Mouse (Mus musculus): ENCODE measurements around the gene Gfap. TPM values are rescaled to one million over a fixed set of nuclear protein-coding genes. Genes with fewer than 3 reads are reported as not detected.

Gfap gene
- polyA plus RNA-seq (2015; fragmentation: Nextera tagmentation; extraction: Ambion mirVana), result 0.14 and 0.25 TPM in 2 replicates

- Histone ChIP-seq H3K27ac (no peak within 1 kb of the TSS), H3K36me3 (replicated peaks) (no peaks in the 10 kb centered on the region), H3K9me3 (no peaks in the 10 kb centered on the region), H3K27me3 (replicated peaks) (no peaks in the 10 kb centered on the region), H3K4me3 (no peak within 1 kb of the TSS), H3K4me2 (no peak within 1 kb of the TSS), H3K4me1 (no peaks in the 10 kb centered on the region), H3K9ac (no peak within 1 kb of the TSS)
- ATAC-seq (replicated peaks), result 0 out of 2 replicates have a peak, but pooled peaks have one; percentile 30
- 14% methylated on average over 7 of the region's 7 CpGs for WGBS
Measured at GRCm38 (mm10) chr11:102900763-102901162, at the start of gene Gfap. Gene Gfap (minus strand): TSS chr11:102900912.

- ATAC-seq (replicated peaks), result no peak
- Histone ChIP-seq H3K9me3 (no peaks in the 10 kb centered on the region), H3K36me3 (replicated peaks) (no peaks in the 10 kb centered on the region), H3K4me1 (peaks cover 46% of the 10 kb centered on the region), H3K9ac (peak overlapping the region; percentile 26), H3K27me3 (replicated peaks) (peaks cover 70% of the 10 kb centered on the region), H3K4me3 (peak overlapping the region; percentile 34), H3K4me2 (peak overlapping the region; percentile 61), H3K27ac (no peak overlapping the region)
- 2% methylated on average over 51 of the region's 51 CpGs for WGBS
Measured at GRCm38 (mm10) chr11:102948043-102948961, 47.6 kb upstream of the Gfap start.

- H3K4me1 ChIP-seq, result peaks cover 40% of the 10 kb centered on the region
- no peak overlapping the region for H3K27ac ChIP-seq
- H3K4me3 ChIP-seq, result peak overlapping the region; percentile 40
- no peaks in the 10 kb centered on the region for H3K36me3 ChIP-seq (replicated peaks)
- no peak overlapping the region for H3K9ac ChIP-seq
- peaks cover 81% of the 10 kb centered on the region for H3K27me3 ChIP-seq (replicated peaks)
- H3K9me3 ChIP-seq, result no peaks in the 10 kb centered on the region
- 6% methylated on average over 8 of the region's 8 CpGs for WGBS
- H3K4me2 ChIP-seq, result peak overlapping the region; percentile 59
- no peak for ATAC-seq (replicated peaks)
Measured at GRCm38 (mm10) chr11:102946992-102947343, 46.3 kb upstream of the Gfap start.

- H3K27ac ChIP-seq, result no peak within 1 kb of the TSS
- under 1% methylated on average over 69 of the region's 87 CpGs for WGBS
- peaks cover 40% of the 10 kb centered on the region for H3K4me1 ChIP-seq
- H3K9me3 ChIP-seq, result no peaks in the 10 kb centered on the region
- peak; percentile 74 for ATAC-seq (replicated peaks)
- peak within 1 kb of the TSS; percentile 40 for H3K4me3 ChIP-seq
- H3K27me3 ChIP-seq (replicated peaks), result peaks cover 77% of the 10 kb centered on the region
- H3K4me2 ChIP-seq, result peak within 1 kb of the TSS; percentile 59
- peak within 1 kb of the TSS; percentile 27; the same call in 1 of the 2 replicates for H3K9ac ChIP-seq
- H3K36me3 ChIP-seq (replicated peaks), result no peaks in the 10 kb centered on the region
Measured at GRCm38 (mm10) chr11:102946265-102946991, 45.7 kb upstream of the Gfap start, which contains the start of gene C1ql1. Gene C1ql1 (minus strand): TSS chr11:102946688.

GRCm38 (mm10) chr11:102945306-102946264 is 44.9 kb upstream of the Gfap start:
- 2% methylated on average over 54 of the region's 54 CpGs for WGBS
- Histone ChIP-seq H3K9me3 (no peaks in the 10 kb centered on the region), H3K4me1 (peaks cover 40% of the 10 kb centered on the region), H3K9ac (no peak overlapping the region), H3K4me3 (peak overlapping the region; percentile 40), H3K36me3 (replicated peaks) (no peaks in the 10 kb centered on the region), H3K4me2 (peak overlapping the region; percentile 59), H3K27me3 (replicated peaks) (peaks cover 73% of the 10 kb centered on the region), H3K27ac (no peak overlapping the region)
- ATAC-seq (replicated peaks), result peak; percentile 21; the same call in 1 of the 2 replicates

GRCm38 (mm10) chr11:102941236-102941635 is 40.5 kb upstream of the Gfap start:
- Histone ChIP-seq H3K9ac (no peak overlapping the region), H3K4me1 (peaks cover 34% of the 10 kb centered on the region), H3K4me3 (no peak overlapping the region), H3K27me3 (replicated peaks) (peaks cover 40% of the 10 kb centered on the region), H3K27ac (no peak overlapping the region), H3K36me3 (replicated peaks) (no peaks in the 10 kb centered on the region), H3K9me3 (no peaks in the 10 kb centered on the region), H3K4me2 (no peak overlapping the region)
- ATAC-seq (replicated peaks), result no peak
- 62% methylated on average over 6 of the region's 6 CpGs for WGBS

- Histone ChIP-seq H3K4me1 (peaks cover 19% of the 10 kb centered on the region), H3K4me3 (no peak overlapping the region), H3K36me3 (replicated peaks) (no peaks in the 10 kb centered on the region), H3K4me2 (peak overlapping the region; percentile 25; the same call in 1 of the 2 replicates), H3K27ac (no peak overlapping the region), H3K9me3 (no peaks in the 10 kb centered on the region), H3K27me3 (replicated peaks) (peaks cover 20% of the 10 kb centered on the region), H3K9ac (no peak overlapping the region)
- 41% methylated on average over 13 of the region's 13 CpGs for WGBS
- 0 out of 2 replicates have a peak, but pooled peaks have one; percentile 20 for ATAC-seq (replicated peaks)
Measured at GRCm38 (mm10) chr11:102939024-102939675, 38.4 kb upstream of the Gfap start.

GRCm38 (mm10) chr11:102937529-102938182 is 36.9 kb upstream of the Gfap start:
- H3K4me1 ChIP-seq, result peaks cover 19% of the 10 kb centered on the region
- 49% methylated on average over 3 of the region's 3 CpGs for WGBS
- H3K9me3 ChIP-seq, result no peaks in the 10 kb centered on the region
- ATAC-seq (replicated peaks), result 0 out of 2 replicates have a peak, but pooled peaks have one; percentile 24
- no peak overlapping the region for H3K4me2 ChIP-seq
- no peaks in the 10 kb centered on the region for H3K36me3 ChIP-seq (replicated peaks)
- H3K27me3 ChIP-seq (replicated peaks), result peaks cover 5% of the 10 kb centered on the region
- H3K27ac ChIP-seq, result no peak overlapping the region
- H3K4me3 ChIP-seq, result no peak overlapping the region
- H3K9ac ChIP-seq, result no peak overlapping the region

GRCm38 (mm10) chr11:102936272-102936671 is 35.6 kb upstream of the Gfap start:
- no peak overlapping the region for H3K9ac ChIP-seq
- H3K9me3 ChIP-seq, result no peaks in the 10 kb centered on the region
- H3K4me2 ChIP-seq, result no peak overlapping the region
- ATAC-seq (replicated peaks), result no peak
- H3K4me1 ChIP-seq, result peaks cover 19% of the 10 kb centered on the region
- no peak overlapping the region for H3K27ac ChIP-seq
- 58% methylated on average over 4 of the region's 4 CpGs for WGBS
- H3K36me3 ChIP-seq (replicated peaks), result no peaks in the 10 kb centered on the region
- no peaks in the 10 kb centered on the region for H3K27me3 ChIP-seq (replicated peaks)
- no peak overlapping the region for H3K4me3 ChIP-seq

- no peaks in the 10 kb centered on the region for H3K36me3 ChIP-seq (replicated peaks)
- ATAC-seq (replicated peaks), result no peak
Measured at GRCm38 (mm10) chr11:102930672-102931071, 30.0 kb upstream of the Gfap start.

More at GRCm38 (mm10) chr11:102930672-102931071, 30.0 kb upstream of the Gfap start:
- no peaks in the 10 kb centered on the region for H3K9me3 ChIP-seq
- H3K4me2 ChIP-seq, result no peak overlapping the region
- H3K9ac ChIP-seq, result no peak overlapping the region
- H3K27ac ChIP-seq, result no peak overlapping the region
- H3K4me3 ChIP-seq, result no peak overlapping the region
- no peaks in the 10 kb centered on the region; the same call in 1 of the 2 replicates for H3K4me1 ChIP-seq
- WGBS, result 89% methylated on average over 10 of the region's 10 CpGs
- no peaks in the 10 kb centered on the region for H3K27me3 ChIP-seq (replicated peaks)

All from midbrain, embryonic 15.5 days (tissue).